Mouse (Mus musculus): Measurements from ENCODE around the gene Zzef1.

GRCm38 (mm10) chr11:72923116-72923515 is 127.1 kb downstream of the Zzef1 start:
- TF ChIP-seq CTCF (IDR thresholded peaks at IDR 0.05; ENCODE audit: low read depth, low read length) (no peak), POLR2A (IDR thresholded peaks at IDR 0.05; ENCODE audit: borderline replicate concordance, low read depth, low read length) (no peak)
